Mouse (Mus musculus): ENCODE data around the gene Trpv1.

Trpv1 gene

GRCm38 (mm10) chr11:73236731-73237130, 2.6 kb downstream of the Trpv1 start:
- no peak for DNase-seq

DNA sequence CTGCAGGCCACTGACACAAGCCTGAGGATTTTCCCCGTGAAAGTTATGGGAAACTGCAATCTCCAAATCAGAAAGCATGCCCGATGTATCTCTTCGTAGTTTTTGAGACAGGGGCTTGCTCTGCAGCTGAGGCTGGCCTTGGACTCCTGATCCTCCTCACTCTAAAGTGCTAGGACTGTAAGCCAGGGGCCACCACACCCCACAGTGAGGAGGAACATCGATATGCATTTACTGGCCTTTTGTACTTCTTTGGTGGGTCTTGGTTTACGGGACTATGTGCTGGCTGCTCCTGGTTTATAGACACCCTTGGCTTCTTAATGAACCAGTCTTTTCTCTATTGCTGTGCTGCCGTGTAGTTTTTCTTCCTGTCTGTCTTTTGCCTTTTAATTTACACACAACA, 8.1 kb downstream of the Trpv1 start:
- no peak for DNase-seq

- no peak for DNase-seq
Observed at GRCm38 (mm10) chr11:73242777-73243176, 8.7 kb downstream of the Trpv1 start.

DNA sequence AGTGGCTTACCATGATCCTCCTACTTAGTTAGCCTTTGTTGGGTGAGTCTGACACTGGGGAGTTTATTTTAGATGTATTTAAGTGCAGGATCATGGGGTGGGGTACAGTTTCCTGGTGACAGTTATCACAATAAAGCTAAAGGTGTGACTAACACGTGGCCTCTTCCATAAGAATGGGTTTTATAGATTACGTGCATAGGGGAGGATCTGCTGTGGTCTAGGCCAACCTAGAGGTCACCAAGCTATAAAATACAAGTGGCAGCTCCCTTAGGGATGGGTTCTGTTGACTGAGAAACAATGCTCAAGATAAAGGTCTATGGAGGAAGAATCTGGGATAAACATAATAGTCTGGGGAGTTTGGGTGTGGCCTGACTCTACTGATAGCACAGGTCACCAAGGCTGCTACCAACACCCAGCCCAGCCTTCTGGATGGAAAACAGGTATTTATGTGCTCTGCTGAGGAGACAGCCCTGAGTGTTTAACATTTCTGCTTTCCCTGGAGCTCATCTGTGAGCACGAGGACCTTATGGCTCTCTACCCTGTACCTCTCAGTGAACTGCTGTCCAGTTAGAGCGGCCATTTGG, 23.4 kb downstream of the Trpv1 start:
- no peak for DNase-seq

GRCm38 (mm10) chr11:73258664-73259063, 24.6 kb downstream of the Trpv1 start:
- no peak for DNase-seq

- no peak for DNase-seq
Observed at GRCm38 (mm10) chr11:73260457-73260856, 26.4 kb downstream of the Trpv1 start.

DNA sequence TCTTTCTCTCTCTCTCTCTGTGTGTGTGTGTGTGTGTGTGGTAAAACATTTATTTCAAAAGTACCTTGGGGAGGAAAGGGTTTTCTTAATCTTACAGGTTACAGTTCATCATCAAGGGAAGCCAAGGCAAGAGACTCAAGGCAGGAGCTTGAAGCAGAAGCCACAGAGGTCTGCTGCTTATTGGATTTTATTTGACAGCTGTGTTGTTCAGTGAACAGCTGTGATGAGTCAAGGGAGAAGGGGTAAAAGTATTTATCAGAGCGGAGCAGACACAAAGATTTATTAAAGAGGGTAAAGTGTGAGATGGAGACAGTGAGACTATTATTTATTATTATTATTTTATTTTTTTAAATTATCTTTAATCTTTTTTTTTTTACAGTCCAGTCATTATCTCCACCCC, 27.3 kb downstream of the Trpv1 start:
- no peak for DNase-seq

DNA sequence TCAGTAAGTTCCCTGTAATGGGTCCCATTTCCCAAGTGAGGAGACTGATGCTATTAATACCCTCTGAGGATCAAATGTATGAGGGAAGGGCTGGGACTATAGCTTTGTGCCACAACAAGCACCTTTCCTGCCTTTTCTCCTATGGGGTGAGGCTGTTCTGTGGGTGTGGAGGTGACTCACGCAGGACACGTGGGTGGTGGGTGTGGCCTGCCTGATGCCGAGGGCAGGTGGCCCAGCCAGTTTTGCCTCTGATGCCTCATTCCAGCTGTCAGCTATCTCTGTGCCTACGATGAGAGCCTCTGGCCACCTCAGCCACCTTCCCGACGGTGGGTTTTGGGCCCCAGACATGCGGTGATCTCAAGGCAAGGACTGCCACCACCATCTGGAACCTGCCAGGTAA, 33.2 kb downstream of the Trpv1 start, which contains the start of gene Trpv3:
Trpv3 (plus strand) TSS at position 122 of the 400 bp plus-strand sequence.
- no peak for DNase-seq

GRCm38 (mm10) chr11:73274821-73275220, 40.7 kb downstream of the Trpv1 start:
- no peak for DNase-seq

DNA sequence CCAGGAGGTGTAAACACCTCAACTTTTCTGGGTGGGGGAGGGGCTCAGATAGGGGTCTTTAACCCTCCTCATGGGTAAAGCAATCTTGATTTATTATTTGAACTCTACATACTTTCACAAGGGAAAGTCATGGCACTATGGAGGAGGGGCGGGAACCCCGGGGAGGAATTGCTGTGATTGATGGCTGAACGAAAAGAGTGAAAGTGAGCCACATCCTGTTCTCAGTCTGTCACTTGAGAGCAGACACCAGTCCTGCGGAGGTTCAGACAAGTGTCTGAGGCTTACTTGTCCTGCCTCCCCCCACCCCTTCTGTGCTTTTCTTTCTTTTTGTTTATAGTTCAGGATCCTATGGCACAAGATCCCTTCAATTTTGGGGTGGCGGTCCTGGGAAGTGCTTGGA, 46.6 kb downstream of the Trpv1 start:
- DNase-seq = no peak

GRCm38 (mm10) chr11:73281528-73282027, 47.5 kb downstream of the Trpv1 start:
- DNase-seq = peak; percentile 48 to 56

- DNase-seq = peak; percentile 31 to 75
Observed at GRCm38 (mm10) chr11:73283369-73283768, 49.3 kb downstream of the Trpv1 start.

GRCm38 (mm10) chr11:73283926-73284325, 49.8 kb downstream of the Trpv1 start:
- DNase-seq = no peak

- DNase-seq = no peak
Observed at GRCm38 (mm10) chr11:73284351-73284750, 50.3 kb downstream of the Trpv1 start.

- DNase-seq = no peak
Observed at GRCm38 (mm10) chr11:73289621-73290020, 55.5 kb downstream of the Trpv1 start.

- no peak for DNase-seq
Observed at GRCm38 (mm10) chr11:73303123-73303522, 69.0 kb downstream of the Trpv1 start.
